Mouse (Mus musculus): Measurements from ENCODE around the gene Htra1. TPM values are rescaled to one million over a fixed set of nuclear protein-coding genes. Genes with fewer than 3 reads are reported as not detected.

Htra1 gene
- polyA plus RNA-seq, 1 experiment from 2014 or later: 30.3 TPM

GRCm38 (mm10) chr7:130953376-130953775 is 17.5 kb downstream of the Htra1 start:
- no peaks in the 10 kb centered on the region for H3K27me3 ChIP-seq (ENCODE audit: control insufficient read depth, insufficient read depth, low read length)
- H3K27ac ChIP-seq (ENCODE audit: low read length): no peak overlapping the region
- H3K4me3 ChIP-seq (replicated peaks; ENCODE audit: low read length): no peak overlapping the region
- no peak overlapping the region for H3K4me2 ChIP-seq (ENCODE audit: low read depth, low read length)
- 91% methylated on average over 10 of the region's 10 CpGs for WGBS
- no peaks in the 10 kb centered on the region for H3K9me3 ChIP-seq (replicated peaks; ENCODE audit: control insufficient read depth, low read length)
- H3K4me1 ChIP-seq (ENCODE audit: control insufficient read depth, insufficient read depth, low read length): no peaks in the 10 kb centered on the region; the same call in 1 of the 2 replicates
- no peaks in the 10 kb centered on the region for H3K36me3 ChIP-seq (ENCODE audit: control insufficient read depth, insufficient read depth, low read length)
- ATAC-seq (ENCODE audit: insufficient read depth, low FRiP score): no peak
- no peak overlapping the region for H3K9ac ChIP-seq (ENCODE audit: low read length)

DNA sequence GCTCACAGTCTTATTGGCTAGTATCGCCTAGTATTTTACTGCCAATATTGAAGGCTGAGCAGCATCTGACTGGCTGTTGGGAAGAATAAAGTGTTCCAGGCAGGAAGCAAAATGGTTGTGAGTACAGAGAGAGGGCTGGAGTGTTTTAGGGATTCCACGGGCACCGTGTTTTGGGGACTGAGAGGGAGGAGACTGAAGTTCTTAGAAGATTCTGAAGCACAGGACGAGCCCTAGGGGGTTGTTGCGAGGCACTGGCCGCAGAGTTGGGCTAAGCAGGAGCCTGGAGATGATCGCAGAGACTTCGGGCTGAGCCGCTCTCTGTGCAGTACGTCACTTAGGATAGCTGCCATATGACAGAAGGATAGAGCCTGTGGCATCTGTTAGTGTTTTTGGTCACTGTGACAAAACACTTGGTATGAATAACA is 18.3 kb downstream of the Htra1 start:
- Histone ChIP-seq H3K4me1 (ENCODE audit: control insufficient read depth, insufficient read depth, low read length) (peaks cover 4% of the 10 kb centered on the region; the same call in 1 of the 2 replicates), H3K4me2 (ENCODE audit: low read depth, low read length) (no peak overlapping the region), H3K9me3 (replicated peaks; ENCODE audit: control insufficient read depth, low read length) (no peaks in the 10 kb centered on the region), H3K9ac (ENCODE audit: low read length) (no peak overlapping the region), H3K36me3 (ENCODE audit: control insufficient read depth, insufficient read depth, low read length) (no peaks in the 10 kb centered on the region), H3K27me3 (ENCODE audit: control insufficient read depth, insufficient read depth, low read length) (no peaks in the 10 kb centered on the region), H3K4me3 (replicated peaks; ENCODE audit: low read length) (no peak overlapping the region), H3K27ac (ENCODE audit: low read length) (no peak overlapping the region)
- no peak for ATAC-seq (ENCODE audit: insufficient read depth, low FRiP score)
- 88% methylated on average over 10 of the region's 10 CpGs for WGBS

- ATAC-seq (ENCODE audit: insufficient read depth, low FRiP score): no peak
- Histone ChIP-seq H3K9me3 (replicated peaks; ENCODE audit: control insufficient read depth, low read length) (no peaks in the 10 kb centered on the region), H3K4me1 (ENCODE audit: control insufficient read depth, insufficient read depth, low read length) (peaks cover 20% of the 10 kb centered on the region), H3K27ac (ENCODE audit: low read length) (no peak overlapping the region), H3K4me2 (ENCODE audit: low read depth, low read length) (no peak overlapping the region), H3K9ac (ENCODE audit: low read length) (no peak overlapping the region), H3K36me3 (ENCODE audit: control insufficient read depth, insufficient read depth, low read length) (no peaks in the 10 kb centered on the region), H3K4me3 (replicated peaks; ENCODE audit: low read length) (no peak overlapping the region), H3K27me3 (ENCODE audit: control insufficient read depth, insufficient read depth, low read length) (no peaks in the 10 kb centered on the region)
- WGBS: 83% methylated on average over 7 of the region's 7 CpGs
These were observed 22.6 kb downstream of the Htra1 start for GRCm38 (mm10) chr7:130958551-130958950.

DNA sequence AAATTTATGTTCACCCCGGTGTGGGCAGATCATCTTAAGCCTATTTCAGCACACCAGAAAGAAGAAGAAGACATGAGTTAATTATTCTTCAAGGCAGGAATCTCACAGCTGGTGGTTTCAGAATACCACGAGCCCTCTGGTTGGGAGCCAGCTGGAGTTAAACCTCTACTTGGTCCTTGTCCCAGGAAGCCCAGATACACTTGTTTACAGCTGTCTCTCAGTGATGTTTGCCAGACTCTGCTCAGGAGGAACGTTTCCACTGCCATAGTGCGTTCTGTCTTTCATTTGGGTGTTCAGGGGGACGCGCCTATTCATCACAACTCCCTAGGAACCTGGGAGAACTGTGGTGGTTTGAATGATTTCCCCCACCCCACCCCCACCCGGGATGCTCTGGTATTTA is 24.0 kb downstream of the Htra1 start:
- Histone ChIP-seq H3K27ac (ENCODE audit: low read length) (peak overlapping the region; percentile 63), H3K27me3 (ENCODE audit: control insufficient read depth, insufficient read depth, low read length) (no peaks in the 10 kb centered on the region), H3K4me1 (ENCODE audit: control insufficient read depth, insufficient read depth, low read length) (peaks cover 25% of the 10 kb centered on the region), H3K9ac (ENCODE audit: low read length) (no peak overlapping the region), H3K9me3 (replicated peaks; ENCODE audit: control insufficient read depth, low read length) (no peaks in the 10 kb centered on the region), H3K4me3 (replicated peaks; ENCODE audit: low read length) (no peak overlapping the region), H3K4me2 (ENCODE audit: low read depth, low read length) (peak overlapping the region; percentile 24), H3K36me3 (ENCODE audit: control insufficient read depth, insufficient read depth, low read length) (no peaks in the 10 kb centered on the region)
- ATAC-seq (ENCODE audit: insufficient read depth, low FRiP score): peak; percentile 80; the same call in 1 of the 2 replicates
- WGBS: 19% methylated on average over 7 of the region's 7 CpGs

- no peak for ATAC-seq (ENCODE audit: insufficient read depth, low FRiP score)
- Histone ChIP-seq H3K27ac (ENCODE audit: low read length) (peak overlapping the region; percentile 40; the same call in 1 of the 2 replicates), H3K27me3 (ENCODE audit: control insufficient read depth, insufficient read depth, low read length) (no peaks in the 10 kb centered on the region), H3K36me3 (ENCODE audit: control insufficient read depth, insufficient read depth, low read length) (no peaks in the 10 kb centered on the region), H3K9ac (ENCODE audit: low read length) (no peak overlapping the region), H3K4me2 (ENCODE audit: low read depth, low read length) (no peak overlapping the region), H3K9me3 (replicated peaks; ENCODE audit: control insufficient read depth, low read length) (no peaks in the 10 kb centered on the region), H3K4me1 (ENCODE audit: control insufficient read depth, insufficient read depth, low read length) (peaks cover 38% of the 10 kb centered on the region), H3K4me3 (replicated peaks; ENCODE audit: low read length) (no peak overlapping the region)
- WGBS: 80% methylated on average over 6 of the region's 6 CpGs
These were observed 25.5 kb downstream of the Htra1 start for GRCm38 (mm10) chr7:130961429-130961828.

- Histone ChIP-seq H3K27ac (ENCODE audit: low read length) (peak overlapping the region; percentile 86; the same call in 1 of the 2 replicates), H3K4me1 (ENCODE audit: control insufficient read depth, insufficient read depth, low read length) (peaks cover 41% of the 10 kb centered on the region), H3K4me2 (ENCODE audit: low read depth, low read length) (no peak overlapping the region)
These were observed 28.8 kb downstream of the Htra1 start for GRCm38 (mm10) chr7:130964686-130965085.

GRCm38 (mm10) chr7:130965396-130965795 is 29.5 kb downstream of the Htra1 start:
- Histone ChIP-seq H3K27ac (ENCODE audit: low read length) (peak overlapping the region; percentile 86), H3K4me1 (ENCODE audit: control insufficient read depth, insufficient read depth, low read length) (peaks cover 37% of the 10 kb centered on the region)
- 78% methylated on average over 4 of the region's 4 CpGs for WGBS

More at GRCm38 (mm10) chr7:130964686-130965085, 28.8 kb downstream of the Htra1 start:
- WGBS: 27% methylated on average over 5 of the region's 5 CpGs
- Histone ChIP-seq H3K4me3 (replicated peaks; ENCODE audit: low read length) (no peak overlapping the region), H3K36me3 (ENCODE audit: control insufficient read depth, insufficient read depth, low read length) (no peaks in the 10 kb centered on the region), H3K27me3 (ENCODE audit: control insufficient read depth, insufficient read depth, low read length) (no peaks in the 10 kb centered on the region), H3K9me3 (replicated peaks; ENCODE audit: control insufficient read depth, low read length) (no peaks in the 10 kb centered on the region), H3K9ac (ENCODE audit: low read length) (no peak overlapping the region)
- ATAC-seq (ENCODE audit: insufficient read depth, low FRiP score): peak; percentile 44; the same call in 1 of the 2 replicates

GRCm38 (mm10) chr7:130965909-130966365 is 30.0 kb downstream of the Htra1 start:
- H3K4me1 ChIP-seq (ENCODE audit: control insufficient read depth, insufficient read depth, low read length): peaks cover 31% of the 10 kb centered on the region
- 43% methylated on average over 4 of the region's 4 CpGs for WGBS
- ATAC-seq (ENCODE audit: insufficient read depth, low FRiP score): peak; percentile 70
- no peak overlapping the region for H3K4me3 ChIP-seq (replicated peaks; ENCODE audit: low read length)
- H3K27ac ChIP-seq (ENCODE audit: low read length): peak overlapping the region; percentile 86
- H3K9me3 ChIP-seq (replicated peaks; ENCODE audit: control insufficient read depth, low read length): no peaks in the 10 kb centered on the region
- no peak overlapping the region for H3K4me2 ChIP-seq (ENCODE audit: low read depth, low read length)
- H3K36me3 ChIP-seq (ENCODE audit: control insufficient read depth, insufficient read depth, low read length): no peaks in the 10 kb centered on the region
- no peaks in the 10 kb centered on the region for H3K27me3 ChIP-seq (ENCODE audit: control insufficient read depth, insufficient read depth, low read length)
- H3K9ac ChIP-seq (ENCODE audit: low read length): no peak overlapping the region

More at GRCm38 (mm10) chr7:130965396-130965795, 29.5 kb downstream of the Htra1 start:
- Histone ChIP-seq H3K9me3 (replicated peaks; ENCODE audit: control insufficient read depth, low read length) (no peaks in the 10 kb centered on the region), H3K27me3 (ENCODE audit: control insufficient read depth, insufficient read depth, low read length) (no peaks in the 10 kb centered on the region), H3K36me3 (ENCODE audit: control insufficient read depth, insufficient read depth, low read length) (no peaks in the 10 kb centered on the region), H3K4me3 (replicated peaks; ENCODE audit: low read length) (no peak overlapping the region), H3K4me2 (ENCODE audit: low read depth, low read length) (no peak overlapping the region), H3K9ac (ENCODE audit: low read length) (no peak overlapping the region)
- no peak for ATAC-seq (ENCODE audit: insufficient read depth, low FRiP score)

- Histone ChIP-seq H3K4me3 (replicated peaks; ENCODE audit: low read length) (no peak overlapping the region), H3K9me3 (replicated peaks; ENCODE audit: control insufficient read depth, low read length) (no peaks in the 10 kb centered on the region), H3K4me2 (ENCODE audit: low read depth, low read length) (no peak overlapping the region), H3K9ac (ENCODE audit: low read length) (no peak overlapping the region), H3K27me3 (ENCODE audit: control insufficient read depth, insufficient read depth, low read length) (no peaks in the 10 kb centered on the region), H3K36me3 (ENCODE audit: control insufficient read depth, insufficient read depth, low read length) (no peaks in the 10 kb centered on the region), H3K4me1 (ENCODE audit: control insufficient read depth, insufficient read depth, low read length) (peaks cover 29% of the 10 kb centered on the region), H3K27ac (ENCODE audit: low read length) (peak overlapping the region; percentile 86)
- ATAC-seq (ENCODE audit: insufficient read depth, low FRiP score): no peak
- WGBS: 57% methylated on average over 5 of the region's 5 CpGs
These were observed 30.5 kb downstream of the Htra1 start for GRCm38 (mm10) chr7:130966451-130966850.
